Comparison of ENCODE assay signal across 28 mouse cellular contexts in genomic region chr1:159963351-159963750, GRCm38 (mm10).
DNase-seq lines count a peak whose midpoint lies in the region; ATAC-seq lines count a peak whose summit lies in the region.
"Had no signal": no experiment of that assay in that cellular context is flagged by ENCODE, and none has a peak within 500 bp of the region (broad histone marks: within the 10 kb centered on the region; RNA-seq: fewer than 3 reads in every experiment).

No protein-coding gene starts in this region.

- no peaks in the 10 kb centered on the region for H3K9me3 ChIP-seq in megakaryocyte, embryonic 14.5 days
- H3K9me3 ChIP-seq: forebrain, embryonic 10.5 days; forebrain, embryonic 13.5 days; G1E; heart, embryonic 12.5 days; heart, embryonic 15.5 days; hindbrain, embryonic 10.5 days; hindbrain, embryonic 13.5 days had no signal

- H3K36me3 ChIP-seq in megakaryocyte, embryonic 14.5 days (replicated peaks; ENCODE audit: low read length), result no peaks in the 10 kb centered on the region
- H3K36me3 ChIP-seq: forebrain, embryonic 10.5 days; G1E; heart, embryonic 12.5 days; heart, embryonic 15.5 days; hindbrain, embryonic 10.5 days; hindbrain, embryonic 13.5 days had no signal

- DNase-seq in CD4-positive, CD25-positive, alpha-beta regulatory T cell, adult 2 months (ENCODE audit: low read depth, low spot score), result peak; percentile 16
- DNase-seq in spleen, postnatal 36 days (ENCODE audit: low spot score in 2 of 2), result peak; percentile 52 to 53
- no peak for DNase-seq in spleen, postnatal 4 days (ENCODE audit: low spot score in 2 of 2)
- DNase-seq in lung, adult 18-20 months, result no peak
- DNase-seq in gastrocnemius, postnatal 25 days, result no peak
- DNase-seq: adrenal gland, adult 2 months; adrenal gland, postnatal 14 days; cerebellum, adult 11-12 months; cerebellum, adult 8-10 months; cerebellum, postnatal 14 days; forebrain, postnatal 0 days; gastrocnemius, adult 2 months; gastrocnemius, postnatal 14 days; heart, adult 18-20 months; heart, postnatal 10 days; heart, postnatal 36 days had no signal

- H3K4me3 ChIP-seq in megakaryocyte, embryonic 14.5 days (replicated peaks), result peak overlapping the region; percentile 5
- H3K4me3 ChIP-seq: forebrain, embryonic 10.5 days; forebrain, embryonic 13.5 days; gastrocnemius, adult 2 months; heart, embryonic 12.5 days; heart, embryonic 15.5 days; hindbrain, embryonic 10.5 days; hindbrain, embryonic 13.5 days had no signal

- no peak for ATAC-seq in CD4-positive, CD25-positive, alpha-beta regulatory T cell, adult 4 months
- ATAC-seq in megakaryocyte-erythroid progenitor cell, adult 5-6 weeks (replicated peaks; ENCODE audit: low FRiP score, low TSS enrichment, poor library complexity, severe bottlenecking), result no peak
- ATAC-seq: forebrain, embryonic 13.5 days; forebrain, postnatal 0 days; hindbrain, embryonic 16.5 days; Patski had no signal

- H3K4me1 ChIP-seq in megakaryocyte, embryonic 14.5 days, result no peaks in the 10 kb centered on the region
- H3K4me1 ChIP-seq: forebrain, embryonic 13.5 days; heart, embryonic 12.5 days; heart, embryonic 15.5 days; hindbrain, embryonic 10.5 days; hindbrain, embryonic 13.5 days had no signal

- no peaks in the 10 kb centered on the region for H3K27me3 ChIP-seq in megakaryocyte, embryonic 14.5 days (replicated peaks)
- H3K27me3 ChIP-seq: forebrain, embryonic 13.5 days; heart, embryonic 12.5 days; heart, embryonic 15.5 days; hindbrain, embryonic 13.5 days had no signal

Comparison
In these comparisons a context has a peak if more than half of its experiments do, and no peak if none do; other contexts are left out.
1. DNase-seq: peak in CD4-positive, CD25-positive, alpha-beta regulatory T cell, adult 2 months (single experiment) and spleen, postnatal 36 days (2 of 2); none in spleen, postnatal 4 days (0 of 2), lung, adult 18-20 months (0 of 2) and gastrocnemius, postnatal 25 days (single experiment).